Mouse (Mus musculus): ENCODE measurements around the gene Sypl. TPM values are rescaled to one million over a fixed set of nuclear protein-coding genes. Genes with fewer than 3 reads are reported as not detected.

Sypl gene
- polyA plus RNA-seq (2012; rRNA removed): 53.3 and 54.1 TPM in 2 replicates
- 97.6 and 104 TPM in 2 replicates for polyA plus RNA-seq (2014; fragmentation: Nextera tagmentation; extraction: Ambion mirVana)

- no peak for TF ChIP-seq POLR2A (IDR thresholded peaks at IDR 0.05; ENCODE audit: borderline replicate concordance, extremely low read depth, insufficient read depth, insufficient read length)
- DNase-seq (ENCODE audit: low spot score): peak; percentile 99
- Histone ChIP-seq H3K27ac (replicated peaks; ENCODE audit: low read depth, low read length) (peak within 1 kb of the TSS; percentile 93), H3K36me3 (ENCODE audit: control insufficient read depth, insufficient read depth, low read length) (no peaks in the 10 kb centered on the region), H3K4me1 (ENCODE audit: control insufficient read depth, insufficient read depth, low read length) (peaks cover 11% of the 10 kb centered on the region), H3K4me2 (replicated peaks; ENCODE audit: low read depth, low read length, severe bottlenecking) (peak within 1 kb of the TSS; percentile 61), H3K9ac (ENCODE audit: low read depth, low read length, severe bottlenecking) (peak within 1 kb of the TSS; percentile 77), H3K27me3 (ENCODE audit: control insufficient read depth, insufficient read depth, low read length) (no peaks in the 10 kb centered on the region), H3K4me3 (replicated peaks; ENCODE audit: low read length) (peak within 1 kb of the TSS; percentile 78), H3K9me3 (ENCODE audit: control insufficient read depth, low read length) (no peaks in the 10 kb centered on the region)
- under 1% methylated on average over 42 of the region's 52 CpGs for WGBS
- ATAC-seq (ENCODE audit: low FRiP score, low read depth): peak; percentile 97
Observed at GRCm38 (mm10) chr12:32953596-32954215, at the start of gene Sypl. Sypl (plus strand) TSS chr12:32953891.

- DNase-seq (ENCODE audit: low spot score): no peak
- no peak for TF ChIP-seq POLR2A (IDR thresholded peaks at IDR 0.05; ENCODE audit: borderline replicate concordance, extremely low read depth, insufficient read depth, insufficient read length)
- H3K27ac ChIP-seq (replicated peaks; ENCODE audit: low read depth, low read length): no peak overlapping the region
- WGBS: 59% methylated on average over 10 of the region's 10 CpGs
- no peak overlapping the region for H3K4me3 ChIP-seq (replicated peaks; ENCODE audit: low read length)
- H3K36me3 ChIP-seq (ENCODE audit: control insufficient read depth, insufficient read depth, low read length): no peaks in the 10 kb centered on the region
- H3K9me3 ChIP-seq (ENCODE audit: control insufficient read depth, low read length): no peaks in the 10 kb centered on the region
- H3K27me3 ChIP-seq (ENCODE audit: control insufficient read depth, insufficient read depth, low read length): no peaks in the 10 kb centered on the region
- no peak for ATAC-seq (ENCODE audit: low FRiP score, low read depth)
- no peak overlapping the region for H3K9ac ChIP-seq (ENCODE audit: low read depth, low read length, severe bottlenecking)
- no peaks in the 10 kb centered on the region for H3K4me1 ChIP-seq (ENCODE audit: control insufficient read depth, insufficient read depth, low read length)
- no peak overlapping the region for H3K4me2 ChIP-seq (replicated peaks; ENCODE audit: low read depth, low read length, severe bottlenecking)
Observed at GRCm38 (mm10) chr12:32909686-32910085, 44.0 kb upstream of the Sypl start.

- Histone ChIP-seq H3K4me2 (replicated peaks; ENCODE audit: low read depth, low read length, severe bottlenecking) (peak overlapping the region; percentile 45), H3K4me3 (replicated peaks; ENCODE audit: low read length) (peak overlapping the region; percentile 13), H3K27me3 (ENCODE audit: control insufficient read depth, insufficient read depth, low read length) (no peaks in the 10 kb centered on the region), H3K36me3 (ENCODE audit: control insufficient read depth, insufficient read depth, low read length) (no peaks in the 10 kb centered on the region), H3K4me1 (ENCODE audit: control insufficient read depth, insufficient read depth, low read length) (no peaks in the 10 kb centered on the region), H3K9me3 (ENCODE audit: control insufficient read depth, low read length) (no peaks in the 10 kb centered on the region), H3K27ac (replicated peaks; ENCODE audit: low read depth, low read length) (no peak overlapping the region), H3K9ac (ENCODE audit: low read depth, low read length, severe bottlenecking) (peak overlapping the region; percentile 34)
- ATAC-seq (ENCODE audit: low FRiP score, low read depth) (peak; percentile 63), DNase-seq (ENCODE audit: low spot score) (peak; percentile 95)
- WGBS: 11% methylated on average over 11 of the region's 11 CpGs
- no peak for TF ChIP-seq POLR2A (IDR thresholded peaks at IDR 0.05; ENCODE audit: borderline replicate concordance, extremely low read depth, insufficient read depth, insufficient read length)
Observed at GRCm38 (mm10) chr12:32910092-32910491, 43.6 kb upstream of the Sypl start.

- no peaks in the 10 kb centered on the region for H3K27me3 ChIP-seq (ENCODE audit: control insufficient read depth, insufficient read depth, low read length)
- no peak overlapping the region for H3K27ac ChIP-seq (replicated peaks; ENCODE audit: low read depth, low read length)
- H3K4me1 ChIP-seq (ENCODE audit: control insufficient read depth, insufficient read depth, low read length): no peaks in the 10 kb centered on the region
- H3K36me3 ChIP-seq (ENCODE audit: control insufficient read depth, insufficient read depth, low read length): no peaks in the 10 kb centered on the region
- DNase-seq (ENCODE audit: low spot score): peak; percentile 68
- 31% methylated on average over 15 of the region's 15 CpGs for WGBS
- peak overlapping the region; percentile 45 for H3K4me2 ChIP-seq (replicated peaks; ENCODE audit: low read depth, low read length, severe bottlenecking)
- peak overlapping the region; percentile 13 for H3K4me3 ChIP-seq (replicated peaks; ENCODE audit: low read length)
- no peaks in the 10 kb centered on the region for H3K9me3 ChIP-seq (ENCODE audit: control insufficient read depth, low read length)
- peak overlapping the region; percentile 34; the same call in 1 of the 2 replicates for H3K9ac ChIP-seq (ENCODE audit: low read depth, low read length, severe bottlenecking)
- peak; percentile 51; the same call in 1 of the 2 replicates for ATAC-seq (ENCODE audit: low FRiP score, low read depth)
- no peak for TF ChIP-seq POLR2A (IDR thresholded peaks at IDR 0.05; ENCODE audit: borderline replicate concordance, extremely low read depth, insufficient read depth, insufficient read length)
Observed at GRCm38 (mm10) chr12:32910560-32911194, 43.0 kb upstream of the Sypl start.

GRCm38 (mm10) chr12:32911569-32911968, 42.1 kb upstream of the Sypl start:
- ATAC-seq (ENCODE audit: low FRiP score, low read depth) (no peak), DNase-seq (ENCODE audit: low spot score) (no peak)
- Histone ChIP-seq H3K27ac (replicated peaks; ENCODE audit: low read depth, low read length) (no peak overlapping the region), H3K27me3 (ENCODE audit: control insufficient read depth, insufficient read depth, low read length) (no peaks in the 10 kb centered on the region), H3K9ac (ENCODE audit: low read depth, low read length, severe bottlenecking) (no peak overlapping the region), H3K36me3 (ENCODE audit: control insufficient read depth, insufficient read depth, low read length) (no peaks in the 10 kb centered on the region), H3K4me1 (ENCODE audit: control insufficient read depth, insufficient read depth, low read length) (no peaks in the 10 kb centered on the region), H3K9me3 (ENCODE audit: control insufficient read depth, low read length) (no peaks in the 10 kb centered on the region), H3K4me2 (replicated peaks; ENCODE audit: low read depth, low read length, severe bottlenecking) (no peak overlapping the region), H3K4me3 (replicated peaks; ENCODE audit: low read length) (no peak overlapping the region)
- TF ChIP-seq POLR2A (IDR thresholded peaks at IDR 0.05; ENCODE audit: borderline replicate concordance, extremely low read depth, insufficient read depth, insufficient read length): no peak
- 34% methylated on average over 4 of the region's 4 CpGs for WGBS

All from limb, embryonic 14.5 days (tissue).